Mouse (Mus musculus): ENCODE results near the gene Cyp39a1. TPM values are rescaled to one million over a fixed set of nuclear protein-coding genes. Genes with fewer than 3 reads are reported as not detected.

Gene Cyp39a1
- polyA plus RNA-seq, 1 experiment from 2014 or later: 25.8 TPM

- H3K9me3 ChIP-seq (ENCODE audit: control insufficient read depth, low read length): no peaks in the 10 kb centered on the region
- WGBS: 64% methylated on average over 15 of the region's 15 CpGs
- H3K4me1 ChIP-seq (ENCODE audit: control insufficient read depth, insufficient read depth, low read length): no peaks in the 10 kb centered on the region
- H3K9ac ChIP-seq (ENCODE audit: low read length): no peak overlapping the region
- DNase-seq (ENCODE audit: low spot score) (no peak), ATAC-seq (ENCODE audit: insufficient number of reproducible peaks, low FRiP score, low TSS enrichment, low read depth) (no peak)
- H3K36me3 ChIP-seq (ENCODE audit: control insufficient read depth, insufficient read depth, low read length): no peaks in the 10 kb centered on the region
- H3K27me3 ChIP-seq (ENCODE audit: control insufficient read depth, insufficient read depth, low read length): no peaks in the 10 kb centered on the region
- H3K4me2 ChIP-seq (ENCODE audit: low read depth, severe bottlenecking): no peak overlapping the region
- no peak overlapping the region for H3K4me3 ChIP-seq (ENCODE audit: low read depth, low read length)
- H3K27ac ChIP-seq (replicated peaks; ENCODE audit: low read depth, low read length): no peak overlapping the region
These were observed 91.5 kb downstream of the Cyp39a1 start for GRCm38 (mm10) chr17:43758607-43759259.

GRCm38 (mm10) chr17:43784531-43784930 is 117.3 kb downstream of the Cyp39a1 start:
- no peak overlapping the region for H3K4me3 ChIP-seq (ENCODE audit: low read depth, low read length)
- H3K9ac ChIP-seq (ENCODE audit: low read length): no peak overlapping the region
- no peaks in the 10 kb centered on the region for H3K9me3 ChIP-seq (ENCODE audit: control insufficient read depth, low read length)
- no peaks in the 10 kb centered on the region for H3K27me3 ChIP-seq (ENCODE audit: control insufficient read depth, insufficient read depth, low read length)
- DNase-seq (ENCODE audit: low spot score) (no peak), ATAC-seq (ENCODE audit: insufficient number of reproducible peaks, low FRiP score, low TSS enrichment, low read depth) (no peak)
- no peaks in the 10 kb centered on the region for H3K36me3 ChIP-seq (ENCODE audit: control insufficient read depth, insufficient read depth, low read length)
- 87% methylated on average over 4 of the region's 4 CpGs for whole genome bisulfite sequencing
- H3K4me2 ChIP-seq (ENCODE audit: low read depth, severe bottlenecking): no peak overlapping the region
- no peak overlapping the region for H3K27ac ChIP-seq (replicated peaks; ENCODE audit: low read depth, low read length)
- H3K4me1 ChIP-seq (ENCODE audit: control insufficient read depth, insufficient read depth, low read length): no peaks in the 10 kb centered on the region

DNA sequence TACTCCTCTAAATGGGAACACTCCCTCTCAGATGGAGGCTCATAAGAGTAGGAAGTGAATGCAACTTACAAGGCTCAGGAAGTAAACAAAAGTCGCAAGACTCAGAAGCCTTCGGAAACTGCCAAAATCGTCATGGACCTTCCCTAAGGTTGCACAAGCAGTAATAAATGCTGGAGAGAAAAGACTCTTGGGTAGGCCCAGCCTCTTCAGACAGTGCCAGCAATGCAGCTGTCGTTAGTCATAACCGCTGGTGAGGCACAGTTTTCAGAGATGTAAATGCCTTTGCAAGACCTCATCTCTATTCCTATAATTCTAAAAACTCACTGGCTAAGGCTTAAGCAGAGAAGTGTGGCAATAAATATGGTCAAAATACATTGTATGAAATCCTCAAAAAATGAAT is 121.0 kb downstream of the Cyp39a1 start:
- H3K9ac ChIP-seq (ENCODE audit: low read length): no peak overlapping the region
- H3K4me2 ChIP-seq (ENCODE audit: low read depth, severe bottlenecking): no peak overlapping the region
- no peak overlapping the region for H3K27ac ChIP-seq (replicated peaks; ENCODE audit: low read depth, low read length)
- H3K27me3 ChIP-seq (ENCODE audit: control insufficient read depth, insufficient read depth, low read length): no peaks in the 10 kb centered on the region
- H3K4me3 ChIP-seq (ENCODE audit: low read depth, low read length): no peak overlapping the region
- no peak for DNase-seq (ENCODE audit: low spot score)
- H3K9me3 ChIP-seq (ENCODE audit: control insufficient read depth, low read length): no peaks in the 10 kb centered on the region
- H3K4me1 ChIP-seq (ENCODE audit: control insufficient read depth, insufficient read depth, low read length): no peaks in the 10 kb centered on the region
- H3K36me3 ChIP-seq (ENCODE audit: control insufficient read depth, insufficient read depth, low read length): no peaks in the 10 kb centered on the region
- WGBS: 91% methylated on average over 5 of the region's 5 CpGs
- no peak for ATAC-seq (ENCODE audit: insufficient number of reproducible peaks, low FRiP score, low TSS enrichment, low read depth)

GRCm38 (mm10) chr17:43789376-43789775 is 122.2 kb downstream of the Cyp39a1 start:
- no peak for ATAC-seq (ENCODE audit: insufficient number of reproducible peaks, low FRiP score, low TSS enrichment, low read depth)
- Histone ChIP-seq H3K4me1 (ENCODE audit: control insufficient read depth, insufficient read depth, low read length) (no peaks in the 10 kb centered on the region), H3K27ac (replicated peaks; ENCODE audit: low read depth, low read length) (no peak overlapping the region), H3K36me3 (ENCODE audit: control insufficient read depth, insufficient read depth, low read length) (no peaks in the 10 kb centered on the region), H3K4me3 (ENCODE audit: low read depth, low read length) (no peak overlapping the region), H3K27me3 (ENCODE audit: control insufficient read depth, insufficient read depth, low read length) (no peaks in the 10 kb centered on the region), H3K4me2 (ENCODE audit: low read depth, severe bottlenecking) (no peak overlapping the region), H3K9ac (ENCODE audit: low read length) (no peak overlapping the region), H3K9me3 (ENCODE audit: control insufficient read depth, low read length) (no peaks in the 10 kb centered on the region)
- DNase-seq (ENCODE audit: low spot score): no peak

GRCm38 (mm10) chr17:43791751-43792150 is 124.5 kb downstream of the Cyp39a1 start:
- Histone ChIP-seq H3K4me2 (ENCODE audit: low read depth, severe bottlenecking) (no peak overlapping the region), H3K9me3 (ENCODE audit: control insufficient read depth, low read length) (no peaks in the 10 kb centered on the region), H3K27me3 (ENCODE audit: control insufficient read depth, insufficient read depth, low read length) (no peaks in the 10 kb centered on the region), H3K4me3 (ENCODE audit: low read depth, low read length) (no peak overlapping the region), H3K36me3 (ENCODE audit: control insufficient read depth, insufficient read depth, low read length) (no peaks in the 10 kb centered on the region), H3K9ac (ENCODE audit: low read length) (no peak overlapping the region), H3K27ac (replicated peaks; ENCODE audit: low read depth, low read length) (no peak overlapping the region), H3K4me1 (ENCODE audit: control insufficient read depth, insufficient read depth, low read length) (no peaks in the 10 kb centered on the region)
- DNase-seq (ENCODE audit: low spot score) (no peak), ATAC-seq (ENCODE audit: insufficient number of reproducible peaks, low FRiP score, low TSS enrichment, low read depth) (no peak)
- 92% methylated on average over 3 of the region's 3 CpGs for WGBS

DNA sequence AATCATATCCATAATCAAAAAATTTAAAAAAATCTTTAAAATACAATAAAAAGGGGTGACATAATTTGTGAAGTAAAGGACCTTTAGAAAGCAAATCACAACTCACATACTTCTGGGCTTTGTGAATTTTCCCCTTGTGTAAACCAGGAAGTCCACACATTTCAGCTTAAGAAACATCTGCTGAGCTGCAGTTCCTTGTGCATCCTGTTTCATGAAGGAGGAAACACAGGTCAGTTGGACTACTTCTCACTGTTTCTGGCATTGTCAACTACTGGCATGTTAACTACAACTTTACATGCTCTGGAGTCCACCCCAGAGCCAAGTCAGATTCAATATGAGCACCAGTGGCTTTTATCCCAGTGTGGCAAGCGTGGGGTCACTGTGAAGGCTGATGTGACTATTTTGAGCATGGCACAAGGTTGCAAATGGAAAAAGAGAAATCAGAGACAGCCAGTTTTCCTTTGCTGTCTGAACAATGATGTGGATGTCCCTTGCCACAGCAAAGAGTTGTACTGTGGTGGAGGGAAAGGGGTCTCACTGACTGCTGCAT is 127.6 kb downstream of the Cyp39a1 start:
- no peak for DNase-seq (ENCODE audit: low spot score)
- Histone ChIP-seq H3K4me1 (ENCODE audit: control insufficient read depth, insufficient read depth, low read length) (no peaks in the 10 kb centered on the region), H3K27ac (replicated peaks; ENCODE audit: low read depth, low read length) (no peak overlapping the region), H3K9ac (ENCODE audit: low read length) (no peak overlapping the region), H3K9me3 (ENCODE audit: control insufficient read depth, low read length) (no peaks in the 10 kb centered on the region), H3K4me3 (ENCODE audit: low read depth, low read length) (no peak overlapping the region), H3K36me3 (ENCODE audit: control insufficient read depth, insufficient read depth, low read length) (no peaks in the 10 kb centered on the region), H3K27me3 (ENCODE audit: control insufficient read depth, insufficient read depth, low read length) (no peaks in the 10 kb centered on the region), H3K4me2 (ENCODE audit: low read depth, severe bottlenecking) (no peak overlapping the region)
- WGBS: 61% methylated on average over 1 of the region's 1 CpGs
- no peak for ATAC-seq (ENCODE audit: insufficient number of reproducible peaks, low FRiP score, low TSS enrichment, low read depth)

Other genes starting within 250 kb of the Cyp39a1 start
- gene Mep1a, start 164.6 kb upstream of the Cyp39a1 start, polyA plus RNA-seq (2014; fragmentation: Nextera tagmentation; extraction: Ambion mirVana): not detected in 2 replicates
- 0.14 TPM in 1 of 2 replicates, not detected in the other for gene Ankrd66, start 123.8 kb upstream of the Cyp39a1 start, polyA plus RNA-seq (2014; fragmentation: Nextera tagmentation; extraction: Ambion mirVana)
- gene Pla2g7, start 99.3 kb upstream of the Cyp39a1 start, polyA plus RNA-seq (2014; fragmentation: Nextera tagmentation; extraction: Ambion mirVana): 3.0 and 3.5 TPM in 2 replicates
- 0.51 TPM in 1 of 2 replicates, not detected in the other for gene Tdrd6, start 37.1 kb upstream of the Cyp39a1 start, polyA plus RNA-seq (2014; fragmentation: Nextera tagmentation; extraction: Ambion mirVana)
- 27.2 and 28.5 TPM in 2 replicates for gene Slc25a27, start 211 bp upstream of the Cyp39a1 start, polyA plus RNA-seq (2014; fragmentation: Nextera tagmentation; extraction: Ambion mirVana)
- gene Rcan2, start 133.9 kb downstream of the Cyp39a1 start, polyA plus RNA-seq (2014; fragmentation: Nextera tagmentation; extraction: Ambion mirVana): 1.7 and 2.5 TPM in 2 replicates